ENCODE assay signal across 8 mouse cellular contexts in genomic region chr4:57611303-57612077, GRCm38 (mm10). TPM values are rescaled to one million over a fixed set of nuclear protein-coding genes. Genes with fewer than 3 reads are reported as not detected.
DNase-seq lines count a peak whose midpoint lies in the region; ATAC-seq and TF ChIP-seq lines count a peak whose summit lies in the region.

No protein-coding gene starts in this region.

- DNase-seq in intestine, embryonic 14.5 days (ENCODE audit: low spot score): no peak
- peak; percentile 78 for DNase-seq in embryo, embryonic 11 days
- DNase-seq in heart, postnatal 10 days: peak; percentile 33 to 42
- DNase-seq in lung, postnatal 10 days: peak; percentile 55
- no peak for DNase-seq in gastrocnemius, adult 8-10 months (ENCODE audit: low spot score in 2 of 2)

- TF ChIP-seq CTCF in intestine, postnatal 0 days (IDR thresholded peaks at IDR 0.05; ENCODE audit: low read depth): no peak

- intact Hi-C loops in heart, postnatal 10 days (cut with DNase I): no loop called here

- peak overlapping the region; percentile 31 for H3K4me2 ChIP-seq in intestine, embryonic 14.5 days (ENCODE audit: low read length)
- H3K4me2 ChIP-seq in intestine, postnatal 0 days (replicated peaks; ENCODE audit: low read depth): no peak overlapping the region; the same call in 1 of the 2 replicates

- no peaks in the 10 kb centered on the region for H3K9me3 ChIP-seq in intestine, embryonic 14.5 days (ENCODE audit: control insufficient read depth, low read length)
- H3K9me3 ChIP-seq in intestine, postnatal 0 days (ENCODE audit: control insufficient read depth): no peaks in the 10 kb centered on the region

- ATAC-seq in intestine, embryonic 14.5 days (replicated peaks; ENCODE audit: low FRiP score, low TSS enrichment, low read depth): peak; percentile 47; the same call in 1 of the 2 replicates
- ATAC-seq in intestine, postnatal 0 days: no peak
- ATAC-seq in granulocyte monocyte progenitor cell, adult 5-6 weeks (replicated peaks; ENCODE audit: poor library complexity, severe bottlenecking): no peak
- no peak for ATAC-seq in cerebellum, adult (ENCODE audit: insufficient number of reproducible peaks, low FRiP score, low TSS enrichment)

- peak overlapping the region; percentile 34 for H3K27ac ChIP-seq in intestine, embryonic 14.5 days (ENCODE audit: low read depth)
- H3K27ac ChIP-seq in intestine, postnatal 0 days (ENCODE audit: low read depth, low read length): no peak overlapping the region; the same call in 1 of the 2 replicates

- peaks cover 17% of the 10 kb centered on the region for H3K4me1 ChIP-seq in intestine, embryonic 14.5 days (replicated peaks; ENCODE audit: control insufficient read depth, insufficient read depth, low read length)
- H3K4me1 ChIP-seq in intestine, postnatal 0 days (replicated peaks; ENCODE audit: control insufficient read depth, insufficient read depth, low read length): no peaks in the 10 kb centered on the region

- no peaks in the 10 kb centered on the region for H3K36me3 ChIP-seq in intestine, embryonic 14.5 days (ENCODE audit: control insufficient read depth, insufficient read depth, low read length)
- no peaks in the 10 kb centered on the region for H3K36me3 ChIP-seq in intestine, postnatal 0 days (ENCODE audit: control insufficient read depth, insufficient read depth)

- no peak overlapping the region for H3K9ac ChIP-seq in intestine, embryonic 14.5 days (ENCODE audit: low read length)
- no peak overlapping the region for H3K9ac ChIP-seq in intestine, postnatal 0 days (ENCODE audit: low read depth, low read length)

- H3K27me3 ChIP-seq in intestine, embryonic 14.5 days (replicated peaks; ENCODE audit: control insufficient read depth, insufficient read depth, low read length): no peaks in the 10 kb centered on the region
- no peaks in the 10 kb centered on the region for H3K27me3 ChIP-seq in intestine, postnatal 0 days (replicated peaks; ENCODE audit: control insufficient read depth, insufficient read depth, low read length)

- H3K4me3 ChIP-seq in intestine, embryonic 14.5 days (ENCODE audit: low read depth, low read length): no peak overlapping the region
- no peak overlapping the region for H3K4me3 ChIP-seq in intestine, postnatal 0 days (ENCODE audit: low read depth, low read length)

- 22% methylated on average over 17 of the region's 17 CpGs for WGBS in intestine, embryonic 14.5 days
- WGBS in intestine, postnatal 0 days: 53% methylated on average over 17 of the region's 17 CpGs

RNA-seq across cellular contexts. Expression of gene Pakap, which starts 43.5 kb away (rescaled TPM):
- 28.4 and 32.6 TPM in 2 replicates for polyA plus RNA-seq in intestine, embryonic 14.5 days (2014; fragmentation: Nextera tagmentation; extraction: Ambion mirVana)
- 8.5 and 8.6 TPM in 2 replicates for polyA plus RNA-seq in intestine, postnatal 0 days (2015; fragmentation: Nextera tagmentation; extraction: Ambion mirVana)
- total RNA-seq in heart, postnatal 10 days (2021): 10 to 100 TPM; 60.6 to 62.1 TPM
- total RNA-seq in granulocyte monocyte progenitor cell, adult 5-6 weeks (2014; fragmentation: Nextera tagmentation): not detected in 2 replicates
- total RNA-seq in granulocyte monocyte progenitor cell, adult 5-6 weeks (2017): 0.10 TPM in 1 of 2 replicates, not detected in the other
- 1 to 10 TPM; 2.5 to 5.5 (median 3.9) TPM for total RNA-seq in gastrocnemius, adult 8-10 months (2022)

Comparison
In these comparisons a context has a peak if more than half of its experiments do, and no peak if none do; other contexts are left out.
1. DNase-seq: peak in embryo, embryonic 11 days (single experiment), heart, postnatal 10 days (2 of 2) and lung, postnatal 10 days (single experiment); none in intestine, embryonic 14.5 days (single experiment) and gastrocnemius, adult 8-10 months (0 of 2).
2. RNA of gene Pakap, which starts 43.5 kb away (total RNA-seq): 60.6 to 62.1 TPM in heart, postnatal 10 days; 2.5 to 5.5 TPM in gastrocnemius, adult 8-10 months and 0.10 TPM in granulocyte monocyte progenitor cell, adult 5-6 weeks; every median in the first group is over 4 times any median in the second.